Mouse (Mus musculus) megakaryocyte, embryonic 14.5 days (primary cell): ENCODE results near the gene Fndc8.

Source experiments
- FLI1 ChIP-seq: IDR thresholded peaks from 2 replicates; pipeline ENCODE4 v1.6.1; 2012; ENCODE audit warnings: low read length, inconsistent platforms, mixed read lengths
- GATA1 ChIP-seq: IDR thresholded peaks from 3 replicates; pipeline ENCODE4 v1.6.1; 2012; ENCODE audit warnings: mixed read lengths, low read length, inconsistent platforms, borderline replicate concordance

- TF ChIP-seq GATA1 (no peak), FLI1 (no peak)
These were observed 14.1 kb upstream of the Fndc8 start for GRCm38 (mm10) chr11:82877726-82878344.
